Mouse (Mus musculus) limb, embryonic 15.5 days (tissue): ENCODE measurements around the gene Acot11. TPM values are rescaled to one million over a fixed set of nuclear protein-coding genes. Genes with fewer than 3 reads are reported as not detected.

Experiments
- ATAC-seq: fragments of 200-750 bp; cut with Nextera tagmentation; 2 replicates; pipeline ENCODE4 v1.8.0; 2017; ENCODE audit warnings: low read depth, moderate TSS enrichment; ENCODE audit not compliant: insufficient number of reproducible peaks, low FRiP score, low TSS enrichment
- H3K27ac ChIP-seq: fragments of 300-500 bp; sonication (generic); 2 replicates; pipeline ENCODE4 v1.5.1; 2015; ENCODE audit warnings: moderate library complexity, mild to moderate bottlenecking, inconsistent platforms
- H3K27me3 ChIP-seq: fragments of 300-500 bp; sonication (generic); 2 replicates; pipeline ENCODE4 v1.6.1; 2015; ENCODE audit warnings: inconsistent platforms
- H3K36me3 ChIP-seq: fragments of 300-500 bp; sonication (generic); 2 replicates; pipeline ENCODE4 v1.6.1; 2015; ENCODE audit warnings: inconsistent platforms
- H3K4me1 ChIP-seq: fragments of 300-500 bp; sonication (generic); 2 replicates; pipeline ENCODE4 v1.6.1; 2015; ENCODE audit warnings: inconsistent platforms
- H3K4me2 ChIP-seq: fragments of 300-500 bp; sonication (generic); 2 replicates; pipeline ENCODE4 v1.6.1; 2015; ENCODE audit warnings: mild to moderate bottlenecking, inconsistent platforms
- H3K4me3 ChIP-seq: fragments of 300-500 bp; sonication (generic); 2 replicates; pipeline ENCODE4 v1.5.1; 2015; ENCODE audit warnings: mild to moderate bottlenecking, inconsistent platforms
- H3K9ac ChIP-seq: fragments of 300-500 bp; sonication (generic); 2 replicates; pipeline ENCODE4 v1.6.1; 2015; ENCODE audit warnings: inconsistent platforms
- H3K9me3 ChIP-seq: fragments of 300-500 bp; sonication (generic); 2 replicates; pipeline ENCODE4 v1.6.1; 2016; ENCODE audit warnings: inconsistent platforms
- WGBS: fragments of 180-500 bp; shearing (Covaris S2); methylation state at CpG from one replicate; pipeline ENCODE4 v1.1.7; 2015; 5-methylcytosine and 5-hydroxymethylcytosine counted together
- polyA plus RNA-seq: library from polyadenylated mRNA; unstranded; fragments of >200 nt; fragmentation: Nextera tagmentation; extraction: Ambion mirVana; gene quantifications from 2 replicates; pipeline ENCODE4 v1.2.1, GENCODE M21; 2015

Gene Acot11
- polyA plus RNA-seq, 1 experiment from 2014 or later = 4.0 TPM

GRCm38 (mm10) chr4:106705096-106705665 lies 99.6 kb downstream of the Acot11 start:
- no peak for ATAC-seq
- Histone ChIP-seq H3K27ac (no peak overlapping the region), H3K4me1 (peaks cover 13% of the 10 kb centered on the region), H3K9me3 (no peaks in the 10 kb centered on the region), H3K27me3 (0 out of 2 replicates have a peak, but pooled peaks cover 4% of the 10 kb centered on the region), H3K9ac (no peak overlapping the region), H3K4me2 (no peak overlapping the region), H3K4me3 (no peak overlapping the region), H3K36me3 (no peaks in the 10 kb centered on the region)
- WGBS = 64% methylated on average over 8 of the region's 8 CpGs

- H3K27me3 ChIP-seq = 0 out of 2 replicates have a peak, but pooled peaks cover 4% of the 10 kb centered on the region
- no peak overlapping the region for H3K27ac ChIP-seq
- no peak overlapping the region for H3K4me2 ChIP-seq
- no peak for ATAC-seq
- H3K9ac ChIP-seq = no peak overlapping the region
- H3K4me3 ChIP-seq = no peak overlapping the region
- 61% methylated on average over 11 of the region's 11 CpGs for WGBS
- H3K36me3 ChIP-seq = no peaks in the 10 kb centered on the region
- H3K4me1 ChIP-seq = peaks cover 17% of the 10 kb centered on the region
- H3K9me3 ChIP-seq = no peaks in the 10 kb centered on the region
These were observed 100.4 kb downstream of the Acot11 start for GRCm38 (mm10) chr4:106704416-106704815.

GRCm38 (mm10) chr4:106703956-106704355 lies 100.8 kb downstream of the Acot11 start:
- H3K4me3 ChIP-seq = no peak overlapping the region
- no peaks in the 10 kb centered on the region for H3K9me3 ChIP-seq
- H3K27me3 ChIP-seq = 0 out of 2 replicates have a peak, but pooled peaks cover 4% of the 10 kb centered on the region
- 81% methylated on average over 10 of the region's 10 CpGs for whole genome bisulfite sequencing
- H3K36me3 ChIP-seq = no peaks in the 10 kb centered on the region
- H3K4me2 ChIP-seq = no peak overlapping the region
- no peak for ATAC-seq
- H3K4me1 ChIP-seq = peaks cover 17% of the 10 kb centered on the region
- H3K9ac ChIP-seq = no peak overlapping the region
- H3K27ac ChIP-seq = no peak overlapping the region

GRCm38 (mm10) chr4:106700798-106701197 lies 104.0 kb downstream of the Acot11 start:
- H3K9ac ChIP-seq = no peak overlapping the region
- no peak overlapping the region for H3K4me2 ChIP-seq
- no peaks in the 10 kb centered on the region for H3K36me3 ChIP-seq
- H3K4me1 ChIP-seq = peaks cover 14% of the 10 kb centered on the region
- no peak overlapping the region for H3K4me3 ChIP-seq
- WGBS = 25% methylated on average over 4 of the region's 4 CpGs
- H3K27ac ChIP-seq = no peak overlapping the region
- no peaks in the 10 kb centered on the region for H3K9me3 ChIP-seq
- no peak for ATAC-seq
- H3K27me3 ChIP-seq = 0 out of 2 replicates have a peak, but pooled peaks cover 4% of the 10 kb centered on the region

GRCm38 (mm10) chr4:106699989-106700388 lies 104.8 kb downstream of the Acot11 start:
- no peak overlapping the region for H3K4me2 ChIP-seq
- no peak overlapping the region for H3K27ac ChIP-seq
- H3K9me3 ChIP-seq = no peaks in the 10 kb centered on the region
- no peak overlapping the region for H3K4me3 ChIP-seq
- no peak overlapping the region for H3K9ac ChIP-seq
- 0 out of 2 replicates have a peak, but pooled peaks cover 4% of the 10 kb centered on the region for H3K27me3 ChIP-seq
- H3K36me3 ChIP-seq = no peaks in the 10 kb centered on the region
- ATAC-seq = no peak
- H3K4me1 ChIP-seq = peaks cover 14% of the 10 kb centered on the region
- 13% methylated on average over 9 of the region's 9 CpGs for WGBS

Other genes with a start within 250 kb of the Acot11 start
- 5.6 and 6.2 TPM in 2 replicates for gene Dhcr24, start 244.0 kb downstream of the Acot11 start, polyA plus RNA-seq
- not detected in 2 replicates for gene Lexm, start 187.8 kb downstream of the Acot11 start, polyA plus RNA-seq
- gene Ttc22, start 182.6 kb downstream of the Acot11 start, polyA plus RNA-seq = 18.7 and 19.2 TPM in 2 replicates
- gene Pars2, start 153.9 kb downstream of the Acot11 start, polyA plus RNA-seq = 12.4 and 14.0 TPM in 2 replicates
- 89.0 and 92.3 TPM in 2 replicates for gene Ttc4, start 126.1 kb downstream of the Acot11 start, polyA plus RNA-seq
- gene Mroh7, start 74.1 kb downstream of the Acot11 start, polyA plus RNA-seq = 0.15 and 0.29 TPM in 2 replicates
- gene Fam151a, start 71.1 kb downstream of the Acot11 start, polyA plus RNA-seq = 0.57 and 0.65 TPM in 2 replicates
- gene Ssbp3, start 105.7 kb upstream of the Acot11 start, polyA plus RNA-seq = 93.9 and 112 TPM in 2 replicates